Mouse (Mus musculus) liver, embryonic 11.5 days (tissue): ENCODE results near the gene Kansl2. TPM values are rescaled to one million over a fixed set of nuclear protein-coding genes. Genes with fewer than 3 reads are reported as not detected.

ENCODE experiments used
- ATAC-seq: fragments of 200-750 bp; cut with Nextera tagmentation; replicated peaks from 2 replicates; pipeline ENCODE4 v1.8.0; 2017; ENCODE audit warnings: moderate number of reproducible peaks, mild to moderate bottlenecking, moderate TSS enrichment, moderate library complexity; ENCODE audit not compliant: low FRiP score
- DNase-seq: peaks from one replicate; pipeline ENCODE4 v3.0.0-alpha.2; 2017; ENCODE audit warnings: low spot score
- H3K27ac ChIP-seq: fragments of 300-500 bp; sonication (generic); 2 replicates; pipeline ENCODE4 v1.5.1; 2014; ENCODE audit warnings: mild to moderate bottlenecking, low read depth, low read length, control low read depth
- H3K27me3 ChIP-seq: fragments of 300-500 bp; sonication (generic); replicated peaks from 2 replicates; pipeline ENCODE4 v1.6.1; 2014; ENCODE audit warnings: low read length, mixed read lengths; ENCODE audit not compliant: control insufficient read depth, insufficient read depth
- H3K36me3 ChIP-seq: fragments of 300-500 bp; sonication (generic); 2 replicates; pipeline ENCODE4 v1.6.1; 2014; ENCODE audit warnings: mild to moderate bottlenecking, low read length, moderate library complexity, mixed read lengths; ENCODE audit not compliant: control insufficient read depth, insufficient read depth
- H3K4me1 ChIP-seq: fragments of 300-500 bp; sonication (generic); replicated peaks from 2 replicates; pipeline ENCODE4 v1.6.1; 2014; ENCODE audit warnings: low read length, mixed read lengths; ENCODE audit not compliant: control insufficient read depth, insufficient read depth
- H3K4me2 ChIP-seq: fragments of 300-500 bp; sonication (generic); 2 replicates; pipeline ENCODE4 v1.6.1; 2014; ENCODE audit warnings: mild to moderate bottlenecking, control low read depth, moderate library complexity
- H3K4me3 ChIP-seq: fragments of 300-500 bp; sonication (generic); 2 replicates; pipeline ENCODE4 v1.5.1; 2014; ENCODE audit warnings: low read depth, low read length, control low read depth
- H3K9ac ChIP-seq: fragments of 300-500 bp; sonication (generic); 2 replicates; pipeline ENCODE4 v1.6.1; 2014; ENCODE audit warnings: low read depth, low read length, control low read depth
- H3K9me3 ChIP-seq: fragments of 300-500 bp; sonication (generic); 2 replicates; pipeline ENCODE4 v1.6.1; 2016; ENCODE audit warnings: low read length, inconsistent platforms, mixed read lengths; ENCODE audit not compliant: control insufficient read depth
- WGBS: fragments of 180-500 bp; shearing (Covaris S2); extraction: QIAGEN DNeasy Blood & Tissue Kit; methylation state at CpG from one replicate; pipeline ENCODE4 v1.1.7; 2014; 5-methylcytosine and 5-hydroxymethylcytosine counted together
- polyA plus RNA-seq: library from polyadenylated mRNA; unstranded; fragments of >200 nt; fragmentation: Nextera tagmentation; extraction: Ambion mirVana; gene quantifications from 2 replicates; pipeline ENCODE4 v1.2.1, GENCODE M21; 2014

Gene Kansl2
- polyA plus RNA-seq, 1 experiment from 2014 or later, result 92.6 TPM

GRCm38 (mm10) chr15:98497631-98498030, 36.4 kb downstream of the Kansl2 start:
- no peak for ATAC-seq
- H3K27ac ChIP-seq, result no peak overlapping the region

GRCm38 (mm10) chr15:98492102-98492501, 42.0 kb downstream of the Kansl2 start, which contains the start of gene Olfr279:
Gene Olfr279 (plus strand): TSS chr15:98492402.
- ATAC-seq (no peak), DNase-seq (no peak)
- Histone ChIP-seq H3K36me3 (no peaks in the 10 kb centered on the region), H3K9ac (no peak within 1 kb of the TSS), H3K4me1 (no peaks in the 10 kb centered on the region), H3K27me3 (no peaks in the 10 kb centered on the region), H3K9me3 (no peaks in the 10 kb centered on the region), H3K4me3 (no peak within 1 kb of the TSS), H3K27ac (no peak within 1 kb of the TSS), H3K4me2 (no peak within 1 kb of the TSS)
- 53% methylated on average over 4 of the region's 4 CpGs for WGBS

More at GRCm38 (mm10) chr15:98497631-98498030, 36.4 kb downstream of the Kansl2 start:
- no peaks in the 10 kb centered on the region for H3K27me3 ChIP-seq
- no peak overlapping the region for H3K9ac ChIP-seq
- H3K4me1 ChIP-seq, result no peaks in the 10 kb centered on the region
- H3K4me3 ChIP-seq, result no peak overlapping the region
- H3K4me2 ChIP-seq, result no peak overlapping the region
- H3K36me3 ChIP-seq, result no peaks in the 10 kb centered on the region
- DNase-seq, result no peak
- WGBS, result 83% methylated on average over 17 of the region's 17 CpGs
- H3K9me3 ChIP-seq, result no peaks in the 10 kb centered on the region

- Histone ChIP-seq H3K36me3 (no peaks in the 10 kb centered on the region), H3K27me3 (no peaks in the 10 kb centered on the region), H3K4me3 (no peak overlapping the region), H3K4me2 (no peak overlapping the region), H3K4me1 (no peaks in the 10 kb centered on the region), H3K27ac (no peak overlapping the region), H3K9me3 (no peaks in the 10 kb centered on the region), H3K9ac (no peak overlapping the region)
- DNase-seq, result no peak
- no peak for ATAC-seq
- WGBS, result 65% methylated on average over 2 of the region's 2 CpGs
Observed at GRCm38 (mm10) chr15:98491332-98491731, 42.7 kb downstream of the Kansl2 start.

GRCm38 (mm10) chr15:98486433-98487021, 47.5 kb downstream of the Kansl2 start:
- H3K9ac ChIP-seq, result no peak overlapping the region
- H3K36me3 ChIP-seq, result no peaks in the 10 kb centered on the region
- H3K27me3 ChIP-seq, result no peaks in the 10 kb centered on the region
- no peak overlapping the region for H3K27ac ChIP-seq
- H3K4me1 ChIP-seq, result no peaks in the 10 kb centered on the region
- no peaks in the 10 kb centered on the region for H3K9me3 ChIP-seq
- DNase-seq, result no peak
- H3K4me2 ChIP-seq, result no peak overlapping the region
- ATAC-seq, result no peak
- 85% methylated on average over 8 of the region's 8 CpGs for WGBS
- H3K4me3 ChIP-seq, result no peak overlapping the region

- Histone ChIP-seq H3K9me3 (no peaks in the 10 kb centered on the region), H3K27me3 (no peaks in the 10 kb centered on the region), H3K36me3 (no peaks in the 10 kb centered on the region), H3K27ac (no peak overlapping the region), H3K4me3 (no peak overlapping the region), H3K9ac (no peak overlapping the region), H3K4me1 (no peaks in the 10 kb centered on the region), H3K4me2 (no peak overlapping the region)
- WGBS, result 60% methylated on average over 18 of the region's 18 CpGs
- ATAC-seq, result no peak
- DNase-seq, result no peak
Observed at GRCm38 (mm10) chr15:98483907-98484886, 49.9 kb downstream of the Kansl2 start.

GRCm38 (mm10) chr15:98482701-98483100, 51.4 kb downstream of the Kansl2 start, which contains the start of gene Lalba:
Gene Lalba (minus strand): TSS chr15:98482721.
- Histone ChIP-seq H3K27me3 (no peaks in the 10 kb centered on the region), H3K27ac (no peak within 1 kb of the TSS), H3K4me2 (no peak within 1 kb of the TSS), H3K4me1 (no peaks in the 10 kb centered on the region), H3K9ac (no peak within 1 kb of the TSS), H3K9me3 (no peaks in the 10 kb centered on the region), H3K36me3 (no peaks in the 10 kb centered on the region), H3K4me3 (no peak within 1 kb of the TSS)
- ATAC-seq (no peak), DNase-seq (no peak)
- 61% methylated on average over 3 of the region's 3 CpGs for WGBS

GRCm38 (mm10) chr15:98479568-98480102, 54.4 kb downstream of the Kansl2 start:
- Histone ChIP-seq H3K9me3 (no peaks in the 10 kb centered on the region), H3K4me1 (no peaks in the 10 kb centered on the region), H3K27ac (no peak overlapping the region), H3K4me2 (no peak overlapping the region), H3K9ac (no peak overlapping the region), H3K4me3 (no peak overlapping the region), H3K27me3 (0 out of 2 replicates have a peak, but pooled peaks cover 3% of the 10 kb centered on the region), H3K36me3 (no peaks in the 10 kb centered on the region)
- 70% methylated on average over 7 of the region's 7 CpGs for WGBS
- no peak for ATAC-seq
- no peak for DNase-seq

GRCm38 (mm10) chr15:98476281-98476680, 57.8 kb downstream of the Kansl2 start:
- WGBS, result 68% methylated on average over 5 of the region's 5 CpGs
- Histone ChIP-seq H3K4me2 (no peak overlapping the region), H3K27ac (no peak overlapping the region), H3K9me3 (no peaks in the 10 kb centered on the region), H3K9ac (no peak overlapping the region), H3K27me3 (0 out of 2 replicates have a peak, but pooled peaks cover 5% of the 10 kb centered on the region), H3K4me3 (no peak overlapping the region), H3K36me3 (no peaks in the 10 kb centered on the region), H3K4me1 (no peaks in the 10 kb centered on the region)
- ATAC-seq (no peak), DNase-seq (no peak)
